Mouse (Mus musculus) CH12.LX (cell line): Measurements from ENCODE around the gene Gm10160. TPM values are rescaled to one million over a fixed set of nuclear protein-coding genes. Genes with fewer than 3 reads are reported as not detected.
A peak's percentile ranks its signal among the peaks of the same experiment; 100 is the strongest.

Experiments
- DNase-seq: peaks from one replicate; pipeline ENCODE4 v3.0.0-alpha.2; 2013; ENCODE audit errors: extremely low read depth
- H3K27ac ChIP-seq: 2 replicates; pipeline ENCODE4 v1.5.1; 2012; ENCODE audit warnings: low read depth, mild to moderate bottlenecking, control low read depth, moderate library complexity; ENCODE audit not compliant: insufficient read depth
- H3K27me3 ChIP-seq: replicated peaks from 2 replicates; pipeline ENCODE3; 2012; ENCODE audit warnings: inconsistent platforms
- H3K36me3 ChIP-seq, 2 experiments: replicated peaks in 1 of 2; 2 replicates each; pipeline versions ENCODE3 to v1.6.1; 2012; ENCODE audit warnings: inconsistent platforms in 1 of 2, low read length in 1 of 2, mild to moderate bottlenecking in 1 of 2, mixed read lengths in 1 of 2, moderate library complexity in 1 of 2; ENCODE audit not compliant: control insufficient read depth in 1 of 2, insufficient read depth in 1 of 2
- H3K4me1 ChIP-seq, 2 experiments: 2 replicates each; pipeline ENCODE4 v1.6.1; 2012; ENCODE audit warnings: inconsistent platforms in 1 of 2, moderate library complexity in 1 of 2; ENCODE audit not compliant: insufficient read depth in 2 of 2, control insufficient read depth in 1 of 2
- H3K4me2 ChIP-seq: 2 replicates; pipeline ENCODE4 v1.6.1; 2012; ENCODE audit warnings: low read depth, mild to moderate bottlenecking, control low read depth; ENCODE audit not compliant: poor library complexity, insufficient read depth, severe bottlenecking
- H3K4me3 ChIP-seq, 3 experiments: fragments of 150-350 bp in 1 of 3; sonication (generic) in 1 of 3; replicated peaks in 1 of 3; 2 replicates each; pipeline versions ENCODE3 to v1.5.1; 2011 to 2012; ENCODE audit warnings: low read depth in 2 of 3, low read length in 2 of 3, mild to moderate bottlenecking in 2 of 3, moderate library complexity in 2 of 3, control low read depth in 1 of 3, improper control_type of control experiment in 1 of 3, inconsistent platforms in 1 of 3, mixed read lengths in 1 of 3; ENCODE audit not compliant: poor library complexity in 1 of 3
- H3K79me2 ChIP-seq: replicated peaks from 2 replicates; pipeline ENCODE4 v1.6.1; 2012; ENCODE audit warnings: mild to moderate bottlenecking, moderate library complexity; ENCODE audit not compliant: control insufficient read depth, poor library complexity, insufficient read depth, severe bottlenecking; ENCODE audit errors: extremely low read depth
- H3K9ac ChIP-seq: 2 replicates; pipeline ENCODE4 v1.6.1; 2012; ENCODE audit warnings: low read depth, mild to moderate bottlenecking, control low read depth, moderate library complexity; ENCODE audit not compliant: insufficient read depth
- H3K9me3 ChIP-seq: replicated peaks from 2 replicates; pipeline ENCODE3; 2012; ENCODE audit warnings: low read length, inconsistent platforms, mixed read lengths
- CHD2 ChIP-seq: IDR thresholded peaks from 2 replicates; pipeline ENCODE4 v1.6.1; 2011; ENCODE audit warnings: low read length, improper control_type of control experiment
- CTCF ChIP-seq, 2 experiments: IDR thresholded peaks in 1 of 2; conservative IDR thresholded peaks in 1 of 2; 2 replicates each; pipeline ENCODE4 v1.5.1; 2011 to 2012; ENCODE audit warnings: low read depth in 2 of 2, low read length in 2 of 2, improper control_type of control experiment in 1 of 2, inconsistent platforms in 1 of 2, mild to moderate bottlenecking in 1 of 2, moderate library complexity in 1 of 2
- ETS1 ChIP-seq: conservative IDR thresholded peaks from 2 replicates; pipeline ENCODE4 v1.6.1; 2012; ENCODE audit warnings: low read depth, mild to moderate bottlenecking, inconsistent platforms, low read length, improper control_type of control experiment, moderate library complexity
- IRF4 ChIP-seq: IDR thresholded peaks from 2 replicates; pipeline ENCODE4 v1.6.1; 2014; ENCODE audit warnings: low read depth, mild to moderate bottlenecking, inconsistent platforms, low read length, improper control_type of control experiment
- JUN ChIP-seq: IDR thresholded peaks from 2 replicates; pipeline ENCODE4 v1.6.1; 2011; ENCODE audit warnings: low read depth, mild to moderate bottlenecking, low read length, improper control_type of control experiment, moderate library complexity; ENCODE audit not compliant: insufficient read depth
- JUND ChIP-seq: conservative IDR thresholded peaks from 2 replicates; pipeline ENCODE4 v1.6.1; 2011; ENCODE audit warnings: low read depth, low read length, improper control_type of control experiment
- MAZ ChIP-seq: IDR thresholded peaks from 2 replicates; pipeline ENCODE4 v1.6.1; 2012; ENCODE audit warnings: low read depth, mild to moderate bottlenecking, inconsistent platforms, low read length, improper control_type of control experiment, moderate library complexity
- MEF2A ChIP-seq: IDR thresholded peaks from 2 replicates; pipeline ENCODE4 v1.6.1; 2014; ENCODE audit warnings: low read depth, mild to moderate bottlenecking, inconsistent platforms, low read length, improper control_type of control experiment, borderline replicate concordance
- NRF1 ChIP-seq: IDR thresholded peaks from 2 replicates; pipeline ENCODE4 v1.6.1; 2014; ENCODE audit warnings: low read depth, mild to moderate bottlenecking, inconsistent platforms, low read length, improper control_type of control experiment, moderate library complexity
- POLR2A ChIP-seq: IDR thresholded peaks from 2 replicates; pipeline ENCODE4 v1.6.1; 2011; ENCODE audit warnings: low read depth, mild to moderate bottlenecking, improper control_type of control experiment, low read length
- RAD21 ChIP-seq: IDR thresholded peaks from 2 replicates; pipeline ENCODE4 v1.6.1; 2011; ENCODE audit warnings: low read depth, mild to moderate bottlenecking, low read length, improper control_type of control experiment, moderate library complexity
- RCOR1 ChIP-seq: conservative IDR thresholded peaks from 2 replicates; pipeline ENCODE4 v1.6.1; 2012; ENCODE audit warnings: low read depth, mild to moderate bottlenecking, inconsistent platforms, low read length, improper control_type of control experiment
- SIN3A ChIP-seq: IDR thresholded peaks from 2 replicates; pipeline ENCODE4 v1.6.1; 2012; ENCODE audit warnings: low read length, improper control_type of control experiment, inconsistent platforms
- SMC3 ChIP-seq: IDR thresholded peaks from 2 replicates; pipeline ENCODE4 v1.6.1; 2011; ENCODE audit warnings: low read depth, low read length, improper control_type of control experiment
- UBTF ChIP-seq: IDR thresholded peaks from 2 replicates; pipeline ENCODE4 v1.6.1; 2012; ENCODE audit warnings: low read depth, mild to moderate bottlenecking, inconsistent platforms, low read length, improper control_type of control experiment, moderate library complexity
- USF1 ChIP-seq: IDR thresholded peaks from 2 replicates; pipeline ENCODE4 v1.6.1; 2014; ENCODE audit warnings: low read depth, mild to moderate bottlenecking, inconsistent platforms, low read length, improper control_type of control experiment
- USF2 ChIP-seq: conservative IDR thresholded peaks from 2 replicates; pipeline ENCODE4 v1.6.1; 2011; ENCODE audit warnings: low read depth, low read length, improper control_type of control experiment
- ZC3H11A ChIP-seq: IDR thresholded peaks from 2 replicates; pipeline ENCODE4 v1.6.1; 2012; ENCODE audit warnings: low read depth, mild to moderate bottlenecking, inconsistent platforms, low read length, improper control_type of control experiment
- ZKSCAN1 ChIP-seq: IDR thresholded peaks from 2 replicates; pipeline ENCODE4 v1.6.1; 2012; ENCODE audit warnings: low read depth, inconsistent platforms, low read length, improper control_type of control experiment, borderline replicate concordance
- ZNF384 ChIP-seq: IDR thresholded peaks from 2 replicates; pipeline ENCODE4 v1.6.1; 2012; ENCODE audit warnings: low read depth, low read length, improper control_type of control experiment, inconsistent platforms
- dilution Hi-C: fragments of 300-500 bp; cut with MboI; formaldehyde crosslinking; loops from 2 replicates; pipeline ENCODE4 v1.14.3; 2020; ENCODE audit warnings: low sequenced_read_pairs; ENCODE audit not compliant: extremely low pct_unique_long_range_greater_than_20kb, extremely low pct_ligation_motif_present
- in situ Hi-C: fragments of 300-500 bp; cut with MboI; formaldehyde crosslinking; loops from 3 replicates; pipeline ENCODE4 v1.14.3; 2019; ENCODE audit warnings: low sequenced_read_pairs, low pct_ligation_motif_present, low pct_unique_long_range_greater_than_20kb, mixed read lengths
- polyA plus RNA-seq: library from polyadenylated mRNA; unstranded; fragments of >175 nt; gene quantifications from 2 replicates; pipeline ENCODE4 v1.2.1, GENCODE M21; 2012; ENCODE audit warnings: low read depth; ENCODE audit not compliant: insufficient read length
- total RNA-seq, 2 experiments: library from RNA; depleted of rRNA; stranded (reverse); fragments of 300-350 nt in 1 of 2; fragments of >200 nt in 1 of 2; gene quantifications; 2 replicates each; pipeline ENCODE4 v1.2.3; 2012 to 2014

Gene Gm10160
- total and polyA plus RNA-seq, 3 experiments: not detected

- in situ Hi-C loops (no loop called here), dilution Hi-C loops (no loop called here)
- H3K27me3 ChIP-seq: no peaks in the 10 kb centered on the region
- H3K79me2 ChIP-seq: no peaks in the 10 kb centered on the region
- H3K9me3 ChIP-seq: no peaks in the 10 kb centered on the region
- no peak overlapping the region for H3K4me3 ChIP-seq
- H3K27ac ChIP-seq: no peak overlapping the region
- TF ChIP-seq ZC3H11A (no peak), ZKSCAN1 (no peak), USF1 (no peak), CHD2 (no peak), JUND (no peak), USF2 (no peak), JUN (no peak), MAZ (no peak), RAD21 (no peak), POLR2A (no peak)
- DNase-seq: no peak
- no peak overlapping the region for H3K4me2 ChIP-seq
- H3K36me3 ChIP-seq: no peaks in the 10 kb centered on the region
- H3K9ac ChIP-seq: no peak overlapping the region
- H3K4me1 ChIP-seq: peaks cover 0 to 5% of the 10 kb centered on the region in 2 experiments; a peak in 2 of 4 replicates
Measured at GRCm38 (mm10) chr7:81873807-81874206, 18.2 kb upstream of the Gm10160 start.

- Histone ChIP-seq H3K4me1 (peaks cover 0 to 11% of the 10 kb centered on the region in 2 experiments; a peak in 2 of 4 replicates), H3K27ac (no peak overlapping the region), H3K27me3 (no peaks in the 10 kb centered on the region), H3K9ac (no peak overlapping the region), H3K4me2 (no peak overlapping the region), H3K9me3 (no peaks in the 10 kb centered on the region), H3K36me3 (no peaks in the 10 kb centered on the region), H3K79me2 (no peaks in the 10 kb centered on the region), H3K4me3 (no peak overlapping the region)
- TF ChIP-seq UBTF (no peak), USF1 (no peak), JUND (no peak), MEF2A (no peak), RCOR1 (no peak), RAD21 (no peak)
- dilution Hi-C loops: no loop called here
- no peak for DNase-seq
- in situ Hi-C loops: no loop called here
Measured at GRCm38 (mm10) chr7:81872493-81873013, 17.0 kb upstream of the Gm10160 start.

DNA sequence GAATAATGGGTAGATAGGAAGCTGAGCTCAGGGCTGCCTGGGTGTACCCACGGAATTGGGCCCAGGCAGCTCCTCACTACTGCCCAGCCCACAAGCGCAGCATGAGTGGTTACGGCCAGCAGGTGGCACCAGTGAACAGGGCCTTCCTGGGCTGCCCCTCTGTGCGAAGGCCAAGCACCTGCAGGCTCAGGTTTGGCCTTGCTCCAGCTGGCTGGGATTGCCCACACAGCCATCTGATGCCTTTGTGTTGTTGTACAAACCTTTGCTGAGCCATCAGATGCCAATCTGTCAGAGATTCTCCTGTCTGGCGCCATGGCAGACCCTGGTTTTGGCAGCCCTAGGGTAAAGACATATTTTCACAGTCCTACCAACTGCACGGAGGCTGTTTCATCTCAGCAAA lies 12.6 kb upstream of the Gm10160 start:
- H3K4me3 ChIP-seq: no peak overlapping the region
- H3K27ac ChIP-seq: no peak overlapping the region
- in situ Hi-C loops (no loop called here), dilution Hi-C loops (no loop called here)
- H3K4me1 ChIP-seq: peaks cover 6 to 30% of the 10 kb centered on the region in 2 experiments
- TF ChIP-seq RAD21 (peak; percentile 68), NRF1 (0 out of 2 replicates have a peak, but pooled peaks have one; percentile 17), ETS1 (0 out of 2 replicates have a peak, but pooled peaks have one; percentile 26), SMC3 (peak; percentile 86), ZNF384 (no peak), SIN3A (no peak), MAZ (0 out of 2 replicates have a peak, but pooled peaks have one; percentile 41), IRF4 (peak; percentile 33; the same call in 1 of the 2 replicates), CTCF (conservative IDR thresholded peaks at IDR 0.05 in 1 of 2, IDR thresholded peaks at IDR 0.05 in 1 of 2; ENCODE audit: low read depth in 2 of 2, low read length in 2 of 2) (peak; percentile 48 to 87)
- no peaks in the 10 kb centered on the region for H3K36me3 ChIP-seq
- H3K9me3 ChIP-seq: no peaks in the 10 kb centered on the region
- H3K4me2 ChIP-seq: no peak overlapping the region
- H3K79me2 ChIP-seq: no peaks in the 10 kb centered on the region
- H3K9ac ChIP-seq: no peak overlapping the region
- peak; percentile 73 for DNase-seq
- H3K27me3 ChIP-seq: no peaks in the 10 kb centered on the region
